Mouse (Mus musculus) erythroblast, embryonic 14.5 days (primary cell): ENCODE data around the gene Rep15.

Experiments used
- GATA1 ChIP-seq: IDR thresholded peaks from 2 replicates; pipeline ENCODE4 v1.6.1; 2012; ENCODE audit warnings: low read length, inconsistent platforms, mixed read lengths
- TAL1 ChIP-seq: IDR thresholded peaks from 3 replicates; pipeline ENCODE4 v1.6.1; 2012; ENCODE audit warnings: low read length, inconsistent platforms, mixed read lengths

DNA sequence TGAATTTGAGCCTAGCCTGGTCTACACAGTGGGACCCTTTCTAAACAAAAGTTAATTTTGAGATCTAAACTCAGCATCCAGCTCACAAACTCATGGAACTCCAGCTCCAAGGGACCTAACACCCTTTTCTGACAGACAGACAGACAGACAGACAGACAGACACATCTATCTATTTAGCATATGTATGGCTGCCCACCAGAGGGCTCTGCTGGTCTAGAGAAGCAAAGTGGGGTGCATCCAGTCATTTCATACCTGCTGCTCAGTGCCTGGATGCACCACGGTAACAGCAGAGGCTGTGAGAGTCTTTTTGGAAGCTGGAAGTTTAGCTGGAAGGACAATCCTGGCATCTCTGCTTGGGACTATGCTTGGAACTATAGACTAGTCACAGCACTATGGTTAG is 18.8 kb upstream of the Rep15 start:
- TF ChIP-seq TAL1 (no peak), GATA1 (no peak)
